Mouse (Mus musculus) E14TG2a.4 (cell line): ENCODE measurements at regions not wholly inside any gene's neighbourhood (a gene's known extent, or its start where the extent isn't known, plus 50 kb on each side); places are given as distances from the start of the nearest gene placed in this dataset.

Experiments used
- CTCF ChIP-seq: conservative IDR thresholded peaks from 2 replicates; pipeline ENCODE4 v1.5.1; 2014; ENCODE audit warnings: low read length
- POU5F1 ChIP-seq: IDR thresholded peaks from 2 replicates; pipeline ENCODE4 v1.6.1; 2014; ENCODE audit warnings: low read length, borderline replicate concordance

GRCm38 (mm10) chr7:133494982-133495550 lies 106.9 kb downstream of the Tex36 start:
- TF ChIP-seq POU5F1 = no peak
- no peak for TF ChIP-seq CTCF
